ENCODE assay signal across 32 mouse cellular contexts in genomic region chr2:104351415-104352203, GRCm38 (mm10). TPM values are rescaled to one million over a fixed set of nuclear protein-coding genes. Genes with fewer than 3 reads are reported as not detected.
A peak's percentile ranks its signal among the peaks of the same experiment; 100 is the strongest.
DNase-seq lines count a peak whose midpoint lies in the region; ATAC-seq and TF ChIP-seq lines count a peak whose summit lies in the region.
"Had no signal": no experiment of that assay in that cellular context is flagged by ENCODE, and none has a peak within 500 bp of the region (broad histone marks: within the 10 kb centered on the region; RNA-seq: fewer than 3 reads in every experiment).

No protein-coding gene starts in this region.

- no peak overlapping the region for H3ac ChIP-seq in myocyte (ENCODE audit: control insufficient read depth, insufficient read length)

- TF ChIP-seq CTCF in layer of hippocampus, adult 2 months (conservative IDR thresholded peaks at IDR 0.05), result no peak
- TF ChIP-seq CTCF in cortical plate, adult 2 months (IDR thresholded peaks at IDR 0.05; ENCODE audit: extremely low read depth, insufficient read depth, low read length), result no peak
- TF ChIP-seq CTCF in lung, adult 2 months (IDR thresholded peaks at IDR 0.05; ENCODE audit: insufficient read depth, low read length), result no peak

- H3K36me3 ChIP-seq in forebrain, embryonic 12.5 days (replicated peaks), result no peaks in the 10 kb centered on the region
- H3K36me3 ChIP-seq in forebrain, embryonic 10.5 days (replicated peaks), result no peaks in the 10 kb centered on the region
- H3K36me3 ChIP-seq in myocyte (ENCODE audit: control insufficient read depth, insufficient read depth), result no peaks in the 10 kb centered on the region
- H3K36me3 ChIP-seq in midbrain, embryonic 16.5 days (ENCODE audit: control insufficient read depth, insufficient read depth, low read length), result no peaks in the 10 kb centered on the region
- H3K36me3 ChIP-seq: embryonic facial prominence, embryonic 13.5 days; heart, embryonic 15.5 days; hindbrain, embryonic 12.5 days; intestine, embryonic 15.5 days; limb, embryonic 13.5 days had no signal

- no peak overlapping the region for H3K4me2 ChIP-seq in forebrain, embryonic 12.5 days
- no peak overlapping the region for H3K4me2 ChIP-seq in myocyte (ENCODE audit: low read depth)
- H3K4me2 ChIP-seq in midbrain, embryonic 16.5 days (ENCODE audit: low read length), result no peak overlapping the region
- H3K4me2 ChIP-seq: embryonic facial prominence, embryonic 13.5 days; heart, embryonic 15.5 days; hindbrain, embryonic 12.5 days; intestine, embryonic 15.5 days; limb, embryonic 13.5 days; liver, embryonic 11.5 days had no signal

- DNase-seq in forebrain, embryonic 10.5 days (ENCODE audit: extremely low spot score, low spot score), result no peak
- DNase-seq in layer of hippocampus, adult 2 months (ENCODE audit: low spot score in 2 of 2), result no peak
- DNase-seq in layer of hippocampus, adult 8-10 months (ENCODE audit: low spot score in 2 of 2), result no peak
- DNase-seq in lung, adult 2 months, result no peak
- DNase-seq: adrenal gland, adult 8-10 months; cerebellum, adult 11 months; cerebellum, adult 9-10 months; cerebellum, postnatal 36 days; heart, postnatal 36 days; kidney, adult 2 months; kidney, postnatal 36 days; layer of hippocampus, postnatal 36 days; lung, postnatal 36 days; midbrain, embryonic 14.5 days; thymus, adult 18-20 months; thymus, postnatal 36 days had no signal

- H3K27ac ChIP-seq in forebrain, embryonic 12.5 days, result peak overlapping the region; percentile 51; the same call in 1 of the 2 replicates
- H3K27ac ChIP-seq in forebrain, embryonic 10.5 days, result no peak overlapping the region
- H3K27ac ChIP-seq in layer of hippocampus, adult 2 months, result peak overlapping the region; percentile 69
- H3K27ac ChIP-seq in cortical plate, adult 2 months (ENCODE audit: insufficient read depth, low read length), result peak overlapping the region; percentile 9; the same call in 1 of the 2 replicates
- no peak overlapping the region for H3K27ac ChIP-seq in midbrain, embryonic 16.5 days (ENCODE audit: low read length)
- H3K27ac ChIP-seq: embryonic facial prominence, embryonic 13.5 days; heart, embryonic 15.5 days; hindbrain, embryonic 12.5 days; hindbrain, postnatal 0 days; intestine, embryonic 15.5 days; limb, embryonic 13.5 days; stomach, postnatal 0 days had no signal

- no peaks in the 10 kb centered on the region for H3K79me2 ChIP-seq in myocyte (ENCODE audit: control insufficient read depth, insufficient read depth)

- no peaks in the 10 kb centered on the region for H3K9me3 ChIP-seq in forebrain, embryonic 12.5 days
- H3K9me3 ChIP-seq in forebrain, embryonic 10.5 days, result no peaks in the 10 kb centered on the region
- H3K9me3 ChIP-seq in midbrain, embryonic 16.5 days (replicated peaks; ENCODE audit: control insufficient read depth, low read length, poor library complexity, severe bottlenecking), result no peaks in the 10 kb centered on the region
- H3K9me3 ChIP-seq: embryonic facial prominence, embryonic 13.5 days; heart, embryonic 15.5 days; hindbrain, embryonic 12.5 days; intestine, embryonic 15.5 days; limb, embryonic 13.5 days had no signal

- WGBS in forebrain, embryonic 12.5 days, result 78% methylated on average over 13 of the region's 13 CpGs
- WGBS in forebrain, embryonic 10.5 days, result 82% methylated on average over 13 of the region's 13 CpGs
- WGBS in lung, adult 2 months, result 73% methylated on average over 13 of the region's 13 CpGs
- WGBS in midbrain, embryonic 16.5 days, result 70% methylated on average over 13 of the region's 13 CpGs

- H3K27me3 ChIP-seq in forebrain, embryonic 12.5 days, result no peaks in the 10 kb centered on the region
- H3K27me3 ChIP-seq in forebrain, embryonic 10.5 days (ENCODE audit: poor library complexity, severe bottlenecking), result no peaks in the 10 kb centered on the region
- no peaks in the 10 kb centered on the region for H3K27me3 ChIP-seq in myocyte (ENCODE audit: control insufficient read depth, insufficient read depth, insufficient read length)
- no peaks in the 10 kb centered on the region for H3K27me3 ChIP-seq in midbrain, embryonic 16.5 days (ENCODE audit: control insufficient read depth, insufficient read depth, low read depth, low read length)
- H3K27me3 ChIP-seq: CH12.LX; embryonic facial prominence, embryonic 13.5 days; heart, embryonic 15.5 days; hindbrain, embryonic 12.5 days; intestine, embryonic 15.5 days; limb, embryonic 13.5 days had no signal

- ATAC-seq in forebrain, embryonic 12.5 days (ENCODE audit: low FRiP score), result no peak
- no peak for ATAC-seq in midbrain, embryonic 16.5 days
- ATAC-seq: hindbrain, postnatal 0 days; intestine, embryonic 15.5 days had no signal

- no peak for TF ChIP-seq POLR2A in cortical plate, adult 2 months (IDR thresholded peaks at IDR 0.05; ENCODE audit: extremely low read depth, insufficient read depth, low read length)
- TF ChIP-seq POLR2A in myocyte (IDR thresholded peaks at IDR 0.05; ENCODE audit: insufficient read length, low read depth), result no peak
- TF ChIP-seq POLR2A in lung, adult 2 months (IDR thresholded peaks at IDR 0.05; ENCODE audit: borderline replicate concordance, extremely low read depth, low read depth, low read length), result no peak

- no peak overlapping the region for H3K9ac ChIP-seq in forebrain, embryonic 12.5 days
- H3K9ac ChIP-seq in midbrain, embryonic 16.5 days (ENCODE audit: low read depth, low read length), result no peak overlapping the region
- H3K9ac ChIP-seq: embryonic facial prominence, embryonic 13.5 days; heart, embryonic 15.5 days; hindbrain, embryonic 12.5 days; intestine, embryonic 15.5 days; limb, embryonic 13.5 days had no signal

- H3K4me1 ChIP-seq in forebrain, embryonic 12.5 days, result no peaks in the 10 kb centered on the region
- no peaks in the 10 kb centered on the region for H3K4me1 ChIP-seq in forebrain, embryonic 10.5 days
- H3K4me1 ChIP-seq in cortical plate, adult 2 months (ENCODE audit: control insufficient read depth, insufficient read depth, low read length), result peaks cover 17% of the 10 kb centered on the region
- no peaks in the 10 kb centered on the region for H3K4me1 ChIP-seq in lung, adult 2 months (ENCODE audit: control insufficient read depth, insufficient read depth, low read length)
- H3K4me1 ChIP-seq in midbrain, embryonic 16.5 days (ENCODE audit: control insufficient read depth, insufficient read depth, low read length), result peaks cover 8% of the 10 kb centered on the region
- H3K4me1 ChIP-seq: embryonic facial prominence, embryonic 13.5 days; heart, embryonic 15.5 days; hindbrain, embryonic 12.5 days; intestine, embryonic 15.5 days; limb, embryonic 13.5 days had no signal

- no peak overlapping the region for H3K4me3 ChIP-seq in forebrain, embryonic 12.5 days (replicated peaks)
- no peak overlapping the region for H3K4me3 ChIP-seq in forebrain, embryonic 10.5 days
- no peak overlapping the region for H3K4me3 ChIP-seq in layer of hippocampus, adult 2 months
- H3K4me3 ChIP-seq in cortical plate, adult 2 months (ENCODE audit: insufficient read depth, low read length), result no peak overlapping the region
- H3K4me3 ChIP-seq in myocyte, result no peak overlapping the region
- H3K4me3 ChIP-seq in lung, adult 2 months (replicated peaks; ENCODE audit: extremely low read depth, low read depth, low read length), result no peak overlapping the region
- no peak overlapping the region for H3K4me3 ChIP-seq in midbrain, embryonic 16.5 days (ENCODE audit: low read depth, low read length)
- H3K4me3 ChIP-seq: embryonic facial prominence, embryonic 13.5 days; heart, embryonic 15.5 days; hindbrain, embryonic 12.5 days; intestine, embryonic 15.5 days; limb, embryonic 13.5 days had no signal

TF ChIP-seq in myocyte, 11 proteins besides CTCF, POLR2A, EP300 and RAD21:
- peak; percentile 7 for TF ChIP-seq TCF3 (IDR thresholded peaks at IDR 0.05; ENCODE audit: insufficient read length, low read depth)
- TF ChIP-seq SRF (IDR thresholded peaks at IDR 0.05; ENCODE audit: control insufficient read depth, insufficient read length, low read depth), result no peak
- peak; percentile 43 to 77 (median 44) for TF ChIP-seq MYOG (IDR thresholded peaks at IDR 0.05; ENCODE audit: control insufficient read depth in 1 of 3, insufficient read depth in 1 of 3, insufficient read length in 2 of 3, low read depth in 2 of 3)
- TF ChIP-seq E2F4 (IDR thresholded peaks at IDR 0.05; ENCODE audit: insufficient read depth), result no peak
- TF ChIP-seq CEBPB (IDR thresholded peaks at IDR 0.05; ENCODE audit: insufficient read depth, poor library complexity, severe bottlenecking), result no peak
- TF ChIP-seq USF1 (IDR thresholded peaks at IDR 0.05; ENCODE audit: low read depth), result no peak
- TF ChIP-seq POLR2AphosphoS2 (IDR thresholded peaks at IDR 0.05; ENCODE audit: insufficient read length, low read depth), result no peak
- peak; percentile 37 to 83 (median 53) for TF ChIP-seq MYOD1 (IDR thresholded peaks at IDR 0.05; ENCODE audit: control insufficient read depth in 1 of 3, insufficient read length in 2 of 3, low read depth in 2 of 3)
- TF ChIP-seq TCF12 (IDR thresholded peaks at IDR 0.05; ENCODE audit: insufficient read depth, poor library complexity, severe bottlenecking), result peak; percentile 61
- TF ChIP-seq REST (IDR thresholded peaks at IDR 0.05; ENCODE audit: insufficient read depth, insufficient read length), result no peak
- no peak for TF ChIP-seq MAX (IDR thresholded peaks at IDR 0.05; ENCODE audit: low read depth)

RNA-seq across cellular contexts. Expression of gene D430041D05Rik, which starts 59.2 kb away (rescaled TPM):
- polyA plus RNA-seq in forebrain, embryonic 12.5 days (2016; fragmentation: Nextera tagmentation; extraction: Ambion mirVana), result 4.2 and 4.5 TPM in 2 replicates
- polyA plus RNA-seq in forebrain, embryonic 10.5 days (2016; fragmentation: Nextera tagmentation; extraction: Ambion mirVana), result 0.90 and 1.1 TPM in 2 replicates
- total RNA-seq in layer of hippocampus, adult 2 months (2021), result 10 to 100 TPM; 81.2 to 87.4 TPM
- total RNA-seq in layer of hippocampus, adult 8-10 months (2022), result 10 to 100 TPM; 68.9 to 85.6 (median 77.4) TPM
- polyA plus RNA-seq in cortical plate, adult 2 months (2012; rRNA removed), result 46.0 and 46.7 TPM in 2 replicates
- 0.60 TPM for polyA plus RNA-seq in myocyte (2012; fragmentation: generic; extraction: Trizol)
- polyA plus RNA-seq in lung, adult 2 months (2012; rRNA removed), result 1.1 and 1.5 TPM in 2 replicates
- polyA plus RNA-seq in midbrain, embryonic 16.5 days (2015; fragmentation: Nextera tagmentation; extraction: Ambion mirVana), result 9.3 and 11.6 TPM in 2 replicates
- total RNA-seq: CH12.LX; granulocyte monocyte progenitor cell, adult 5-6 weeks; megakaryocyte, adult 5-6 weeks had no signal
- polyA plus RNA-seq: liver, embryonic 16.5 days had no signal

Comparison
In these comparisons a context has a peak if more than half of its experiments do, and no peak if none do; other contexts are left out.
1. H3K27ac ChIP-seq: peak in forebrain, embryonic 12.5 days (single experiment), layer of hippocampus, adult 2 months (single experiment) and cortical plate, adult 2 months (single experiment); none in forebrain, embryonic 10.5 days (single experiment) and midbrain, embryonic 16.5 days (single experiment).